Mouse (Mus musculus) cerebellum, adult 9-10 months (tissue): ENCODE data around the gene Tmem60.

ENCODE experiments used
- DNase-seq: peaks from one replicate; pipeline ENCODE4 v3.0.0; 2022

The Tmem60 gene

GRCm38 (mm10) chr5:20881915-20882800 lies at the start of gene Tmem60, which contains the start of gene Phtf2:
Tmem60 (plus strand) TSS chr5:20882191.
Phtf2 (minus strand) TSS chr5:20882124.
- DNase-seq, result peak; percentile 99

GRCm38 (mm10) chr5:20834399-20834798 lies 47.6 kb upstream of the Tmem60 start:
- DNase-seq, result no peak

- DNase-seq, result no peak
Measured at GRCm38 (mm10) chr5:20837082-20837481, 44.9 kb upstream of the Tmem60 start.

GRCm38 (mm10) chr5:20843405-20843804 lies 38.6 kb upstream of the Tmem60 start:
- DNase-seq, result no peak

GRCm38 (mm10) chr5:20843816-20844215 lies 38.2 kb upstream of the Tmem60 start:
- no peak for DNase-seq

- no peak for DNase-seq
Measured at GRCm38 (mm10) chr5:20847010-20847409, 35.0 kb upstream of the Tmem60 start.

- no peak for DNase-seq
Measured at GRCm38 (mm10) chr5:20855066-20855465, 26.9 kb upstream of the Tmem60 start.

- DNase-seq, result no peak
Measured at GRCm38 (mm10) chr5:20858404-20858803, 23.6 kb upstream of the Tmem60 start.

GRCm38 (mm10) chr5:20860565-20860964 lies 21.4 kb upstream of the Tmem60 start:
- DNase-seq, result no peak

GRCm38 (mm10) chr5:20861901-20862300 lies 20.1 kb upstream of the Tmem60 start:
- DNase-seq, result no peak

- no peak for DNase-seq
Measured at GRCm38 (mm10) chr5:20864216-20864969, 17.6 kb upstream of the Tmem60 start.

- DNase-seq, result no peak
Measured at GRCm38 (mm10) chr5:20865193-20865755, 16.7 kb upstream of the Tmem60 start.

GRCm38 (mm10) chr5:20873146-20873545 lies 8.8 kb upstream of the Tmem60 start:
- no peak for DNase-seq

- DNase-seq, result no peak
Measured at GRCm38 (mm10) chr5:20876934-20877426, 5.0 kb upstream of the Tmem60 start.

GRCm38 (mm10) chr5:20880386-20880785 lies 1.6 kb upstream of the Tmem60 start:
- no peak for DNase-seq

GRCm38 (mm10) chr5:20880797-20881775 lies 905 bp upstream of the Tmem60 start:
- peak; percentile 71 for DNase-seq

- no peak for DNase-seq
Measured at GRCm38 (mm10) chr5:20884036-20884620, 2.1 kb downstream of the Tmem60 start.

- DNase-seq, result no peak
Measured at GRCm38 (mm10) chr5:20897446-20898167, 15.6 kb downstream of the Tmem60 start.

GRCm38 (mm10) chr5:20904647-20905046 lies 22.7 kb downstream of the Tmem60 start:
- no peak for DNase-seq

- no peak for DNase-seq
Measured at GRCm38 (mm10) chr5:20905437-20905836, 23.4 kb downstream of the Tmem60 start.

- DNase-seq, result no peak
Measured at GRCm38 (mm10) chr5:20906191-20906590, 24.2 kb downstream of the Tmem60 start.
